Mouse (Mus musculus) lung, embryonic 15.5 days (tissue): ENCODE measurements around the gene 4921517D22Rik. TPM values are rescaled to one million over a fixed set of nuclear protein-coding genes. Genes with fewer than 3 reads are reported as not detected.
A peak's percentile ranks its signal among the peaks of the same experiment; 100 is the strongest.
"Not testable (repeated sequence)": the region's sequence is repeated elsewhere in the genome, so short reads cannot be mapped to it uniquely, and the experiment has no call there.

Experiments used
- ATAC-seq: fragments of 200-750 bp; cut with Nextera tagmentation; 2 replicates; pipeline ENCODE4 v1.8.0; 2017; ENCODE audit warnings: moderate number of reproducible peaks, borderline replicate concordance; ENCODE audit not compliant: low FRiP score, low TSS enrichment; ENCODE audit errors: extremely low read depth
- H3K27ac ChIP-seq: fragments of 300-500 bp; sonication (generic); 2 replicates; pipeline ENCODE4 v1.5.1; 2015; ENCODE audit warnings: moderate library complexity, mild to moderate bottlenecking, inconsistent platforms
- H3K27me3 ChIP-seq: fragments of 300-500 bp; sonication (generic); 2 replicates; pipeline ENCODE4 v1.6.1; 2015; ENCODE audit warnings: inconsistent platforms
- H3K36me3 ChIP-seq: fragments of 300-500 bp; sonication (generic); 2 replicates; pipeline ENCODE4 v1.6.1; 2015; ENCODE audit warnings: inconsistent platforms
- H3K4me1 ChIP-seq: fragments of 300-500 bp; sonication (generic); 2 replicates; pipeline ENCODE4 v1.6.1; 2015; ENCODE audit warnings: inconsistent platforms
- H3K4me2 ChIP-seq: fragments of 300-500 bp; sonication (generic); 2 replicates; pipeline ENCODE4 v1.6.1; 2015; ENCODE audit warnings: inconsistent platforms, mild to moderate bottlenecking, moderate library complexity
- H3K4me3 ChIP-seq: fragments of 300-500 bp; sonication (generic); 2 replicates; pipeline ENCODE4 v1.5.1; 2015; ENCODE audit warnings: mild to moderate bottlenecking, inconsistent platforms
- H3K9ac ChIP-seq: fragments of 300-500 bp; sonication (generic); 2 replicates; pipeline ENCODE4 v1.6.1; 2015; ENCODE audit warnings: inconsistent platforms
- H3K9me3 ChIP-seq: fragments of 300-500 bp; sonication (generic); 2 replicates; pipeline ENCODE4 v1.6.1; 2016; ENCODE audit warnings: inconsistent platforms
- WGBS: fragments of 180-500 bp; shearing (Covaris S2); methylation state at CpG from one replicate; pipeline ENCODE4 v1.1.7; 2015; 5-methylcytosine and 5-hydroxymethylcytosine counted together
- polyA plus RNA-seq: library from polyadenylated mRNA; unstranded; fragments of >200 nt; fragmentation: Nextera tagmentation; extraction: Ambion mirVana; gene quantifications from 2 replicates; pipeline ENCODE4 v1.2.1, GENCODE M21; 2015

Gene 4921517D22Rik
- not detected in 2 replicates for polyA plus RNA-seq

DNA sequence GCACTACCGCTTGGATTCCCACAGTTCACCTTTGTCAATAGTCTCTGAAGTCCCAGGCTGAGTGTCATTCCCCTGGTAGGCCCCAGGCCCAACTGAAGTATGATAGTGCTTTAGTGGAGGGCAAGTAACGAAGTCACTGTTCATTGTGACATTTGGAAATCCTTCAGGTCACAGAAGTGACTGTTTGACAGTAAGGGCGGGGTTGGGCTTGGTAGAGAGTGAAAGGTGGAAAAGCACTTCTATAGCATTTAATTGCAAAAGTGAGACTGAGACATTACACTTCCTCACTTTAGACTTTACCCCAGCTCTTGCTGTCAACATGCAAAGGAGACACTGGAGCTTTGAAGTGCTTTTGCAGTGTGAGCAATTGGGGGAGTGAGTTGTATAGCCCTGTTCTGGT, at the start of gene 4921517D22Rik:
Gene 4921517D22Rik, minus strand, starts transcription at position 101 of the 400 bp plus-strand sequence.
- H3K4me2 ChIP-seq = no peak within 1 kb of the TSS
- no peak within 1 kb of the TSS for H3K4me3 ChIP-seq

DNA sequence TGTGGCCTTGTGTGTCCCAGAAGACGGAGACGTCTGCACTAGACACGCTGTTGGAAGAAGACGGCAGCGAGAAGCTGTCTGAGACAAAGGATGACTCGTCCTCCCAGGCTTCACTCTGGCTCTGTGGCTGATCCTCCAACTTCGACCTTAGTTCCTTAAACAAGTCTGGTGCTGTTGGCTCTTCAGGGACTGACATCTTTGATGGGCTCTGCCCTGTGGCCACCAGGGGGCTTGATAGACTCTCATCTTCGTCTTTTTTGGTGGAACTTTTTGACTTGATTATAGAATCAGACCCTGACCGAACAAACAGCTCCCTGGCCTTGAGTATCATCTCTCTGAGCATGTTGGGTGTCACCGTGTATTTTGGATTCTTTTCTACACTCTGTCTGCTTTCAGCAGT, 47.8 kb upstream of the 4921517D22Rik start:
- no peak for ATAC-seq
- 72% methylated on average over 10 of the region's 10 CpGs for WGBS
- Histone ChIP-seq H3K4me2 (no peak overlapping the region), H3K27ac (no peak overlapping the region), H3K4me1 (no peaks in the 10 kb centered on the region), H3K27me3 (no peaks in the 10 kb centered on the region), H3K4me3 (no peak overlapping the region), H3K9me3 (no peaks in the 10 kb centered on the region), H3K9ac (no peak overlapping the region), H3K36me3 (no peaks in the 10 kb centered on the region)

More for the DNA sequence above, at the start of gene 4921517D22Rik:
- ATAC-seq = no peak
- H3K27ac ChIP-seq = no peak within 1 kb of the TSS
- H3K9me3 ChIP-seq = no peaks in the 10 kb centered on the region
- WGBS = 78% methylated on average over 3 of the region's 3 CpGs
- H3K27me3 ChIP-seq = no peaks in the 10 kb centered on the region
- H3K4me1 ChIP-seq = no peaks in the 10 kb centered on the region
- H3K9ac ChIP-seq = no peak within 1 kb of the TSS
- H3K36me3 ChIP-seq = no peaks in the 10 kb centered on the region

- H3K4me2 ChIP-seq = no peak overlapping the region
- no peak for ATAC-seq
Measured at GRCm38 (mm10) chr13:59741096-59741495, 47.2 kb upstream of the 4921517D22Rik start.

DNA sequence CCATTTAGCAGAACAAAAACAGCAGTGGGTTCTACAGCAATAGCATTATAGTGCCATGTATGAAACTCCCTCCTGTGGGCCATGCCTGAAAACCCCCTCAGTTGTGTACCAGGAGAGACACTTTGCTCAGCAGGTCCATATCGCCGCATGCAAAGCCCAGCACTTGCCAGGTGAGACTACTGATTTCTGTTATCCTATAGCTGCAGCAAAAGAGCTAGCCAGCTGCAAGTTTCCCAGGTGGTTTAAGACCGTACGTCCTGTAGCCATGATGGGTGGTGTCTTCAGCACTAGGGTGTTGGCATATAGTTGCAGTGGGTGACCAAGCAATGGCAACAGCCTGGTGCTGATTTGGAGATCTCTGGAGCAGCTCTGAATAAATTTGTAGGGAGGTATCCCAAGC, 45.5 kb upstream of the 4921517D22Rik start:
- H3K4me1 ChIP-seq = no peaks in the 10 kb centered on the region
- no peaks in the 10 kb centered on the region for H3K27me3 ChIP-seq
- H3K9ac ChIP-seq = no peak overlapping the region
- no peak for ATAC-seq
- no peaks in the 10 kb centered on the region for H3K9me3 ChIP-seq
- no peaks in the 10 kb centered on the region for H3K36me3 ChIP-seq
- H3K27ac ChIP-seq = no peak overlapping the region
- 84% methylated on average over 4 of the region's 4 CpGs for WGBS
- H3K4me3 ChIP-seq = no peak overlapping the region
- no peak overlapping the region for H3K4me2 ChIP-seq

More at GRCm38 (mm10) chr13:59741096-59741495, 47.2 kb upstream of the 4921517D22Rik start:
- no peaks in the 10 kb centered on the region for H3K27me3 ChIP-seq
- 73% methylated on average over 11 of the region's 11 CpGs for WGBS
- H3K4me1 ChIP-seq = no peaks in the 10 kb centered on the region
- no peak overlapping the region for H3K9ac ChIP-seq
- H3K27ac ChIP-seq = no peak overlapping the region
- H3K36me3 ChIP-seq = no peaks in the 10 kb centered on the region
- no peaks in the 10 kb centered on the region for H3K9me3 ChIP-seq
- no peak overlapping the region for H3K4me3 ChIP-seq

DNA sequence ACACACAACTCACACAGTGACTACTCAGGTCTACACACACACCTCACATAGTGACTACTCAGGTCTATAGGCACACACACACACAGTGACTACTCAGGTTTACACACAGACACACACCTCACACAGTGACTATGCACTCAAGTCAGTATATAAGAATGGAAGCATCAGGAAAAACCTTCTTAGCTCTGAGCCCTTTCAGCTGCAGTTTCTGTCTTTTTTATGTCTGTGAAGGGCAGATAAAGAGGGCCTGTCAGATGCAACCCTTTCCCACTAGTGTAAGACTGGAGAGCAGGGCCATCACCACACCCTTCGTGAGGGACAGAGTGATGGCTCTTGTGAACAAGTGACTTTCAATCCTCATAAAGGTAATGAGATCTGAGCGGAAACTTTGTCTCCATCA, 44.5 kb upstream of the 4921517D22Rik start:
- WGBS = 75% methylated on average over 2 of the region's 2 CpGs
- Histone ChIP-seq H3K27ac (no peak overlapping the region), H3K36me3 (no peaks in the 10 kb centered on the region), H3K9me3 (no peaks in the 10 kb centered on the region), H3K4me2 (no peak overlapping the region), H3K4me3 (no peak overlapping the region), H3K9ac (no peak overlapping the region), H3K4me1 (no peaks in the 10 kb centered on the region), H3K27me3 (no peaks in the 10 kb centered on the region)
- ATAC-seq = 0 out of 2 replicates have a peak, but pooled peaks have one; percentile 44

DNA sequence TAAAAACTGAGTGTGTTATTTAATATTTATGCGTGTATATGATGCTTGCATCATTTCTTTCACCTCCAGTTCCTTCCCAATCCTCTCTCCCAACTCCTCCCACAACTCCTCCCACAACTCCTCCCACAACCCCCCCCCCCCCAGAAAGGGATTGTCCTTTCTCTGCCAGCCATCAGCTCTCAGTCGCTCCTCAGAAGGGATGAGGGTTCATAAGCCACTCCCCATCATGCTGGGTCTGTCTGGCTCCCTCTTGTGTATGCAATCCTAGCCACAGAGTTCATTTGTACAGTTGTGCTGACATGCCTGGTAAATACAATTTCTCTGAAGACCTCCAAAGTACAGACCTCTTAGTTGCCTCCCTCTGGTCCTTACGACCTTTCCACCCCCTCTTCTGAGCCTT, 41.3 kb upstream of the 4921517D22Rik start:
- Histone ChIP-seq H3K4me1 (no peaks in the 10 kb centered on the region), H3K4me3 (no peak overlapping the region), H3K36me3 (no peaks in the 10 kb centered on the region), H3K4me2 (no peak overlapping the region), H3K9ac (no peak overlapping the region), H3K9me3 (no peaks in the 10 kb centered on the region), H3K27me3 (no peaks in the 10 kb centered on the region), H3K27ac (no peak overlapping the region)
- WGBS = 24% methylated on average over 3 of the region's 3 CpGs
- ATAC-seq = peak; percentile 76

DNA sequence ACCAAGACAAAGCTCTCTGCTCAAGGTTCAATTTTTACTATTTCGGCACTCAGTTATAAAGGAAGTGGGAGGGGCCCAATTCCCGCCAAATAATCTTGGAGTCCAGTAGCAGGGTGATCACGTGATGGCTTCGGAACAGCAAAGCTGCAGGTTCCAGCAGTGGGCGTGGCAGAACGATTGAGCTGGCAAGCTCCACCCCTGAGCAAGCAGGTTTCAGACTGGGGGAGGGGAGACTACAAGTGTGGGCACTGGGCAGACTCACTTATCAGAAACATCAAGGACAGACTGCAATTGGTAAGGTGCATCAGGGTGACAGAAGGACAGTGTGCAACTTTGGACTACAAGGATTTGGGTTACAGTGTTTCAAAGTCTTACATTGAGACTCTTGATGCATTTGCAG, 40.4 kb upstream of the 4921517D22Rik start:
- WGBS = 23% methylated on average over 6 of the region's 6 CpGs

GRCm38 (mm10) chr13:59733936-59734335, 40.0 kb upstream of the 4921517D22Rik start:
- no peaks in the 10 kb centered on the region for H3K27me3 ChIP-seq
- no peaks in the 10 kb centered on the region for H3K9me3 ChIP-seq
- 74% methylated on average over 4 of the region's 4 CpGs for WGBS
- H3K9ac ChIP-seq = no peak overlapping the region
- H3K4me2 ChIP-seq = no peak overlapping the region
- no peak overlapping the region for H3K4me3 ChIP-seq
- H3K4me1 ChIP-seq = no peaks in the 10 kb centered on the region
- H3K27ac ChIP-seq = no peak overlapping the region
- H3K36me3 ChIP-seq = no peaks in the 10 kb centered on the region
- ATAC-seq = no peak

More for the DNA sequence above, 40.4 kb upstream of the 4921517D22Rik start:
- H3K27me3 ChIP-seq, H3K4me3 ChIP-seq, H3K27ac ChIP-seq, H3K4me1 ChIP-seq, ATAC-seq, H3K36me3 ChIP-seq, H3K9me3 ChIP-seq, H3K9ac ChIP-seq, H3K4me2 ChIP-seq: not testable (repeated sequence)

DNA sequence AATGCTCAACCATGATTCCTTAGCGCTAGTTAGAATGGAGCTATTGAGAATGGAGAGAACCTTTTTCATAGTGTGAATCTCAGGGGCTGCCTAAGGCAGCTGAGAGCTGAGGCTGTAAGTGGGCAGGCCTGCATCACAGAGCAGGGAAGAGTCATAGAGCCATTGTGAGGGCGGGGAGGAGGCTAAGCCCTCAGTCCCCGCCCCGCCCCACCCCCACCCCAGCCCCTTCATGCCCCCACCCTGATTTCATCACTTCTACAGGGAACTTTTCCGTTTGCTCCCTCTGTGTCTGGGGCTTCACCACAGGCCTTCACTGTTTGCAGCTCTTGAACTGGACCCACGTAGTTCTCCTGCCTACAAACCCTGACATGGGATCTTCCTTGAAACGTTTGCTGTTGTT, 37.7 kb upstream of the 4921517D22Rik start, which contains the start of gene Spata31d1d:
Gene Spata31d1d, minus strand, starts transcription at position 101 of the 400 bp plus-strand sequence.
- no peaks in the 10 kb centered on the region for H3K9me3 ChIP-seq
- WGBS = 29% methylated on average over 7 of the region's 7 CpGs
- no peaks in the 10 kb centered on the region for H3K4me1 ChIP-seq
- H3K27me3 ChIP-seq = no peaks in the 10 kb centered on the region
- no peak within 1 kb of the TSS for H3K9ac ChIP-seq
- ATAC-seq = no peak
- H3K4me2 ChIP-seq = no peak within 1 kb of the TSS
- no peaks in the 10 kb centered on the region for H3K36me3 ChIP-seq
- no peak within 1 kb of the TSS for H3K4me3 ChIP-seq
- H3K27ac ChIP-seq = no peak within 1 kb of the TSS

GRCm38 (mm10) chr13:59728378-59729093, 34.6 kb upstream of the 4921517D22Rik start:
- Histone ChIP-seq H3K4me2 (no peak overlapping the region), H3K9me3 (no peaks in the 10 kb centered on the region), H3K27me3 (peaks cover 4% of the 10 kb centered on the region; the same call in 1 of the 2 replicates), H3K9ac (no peak overlapping the region), H3K27ac (no peak overlapping the region), H3K4me1 (no peaks in the 10 kb centered on the region; the same call in 1 of the 2 replicates), H3K36me3 (no peaks in the 10 kb centered on the region), H3K4me3 (no peak overlapping the region)
- 15% methylated on average over 7 of the region's 7 CpGs for WGBS
- peak; percentile 67 for ATAC-seq

DNA sequence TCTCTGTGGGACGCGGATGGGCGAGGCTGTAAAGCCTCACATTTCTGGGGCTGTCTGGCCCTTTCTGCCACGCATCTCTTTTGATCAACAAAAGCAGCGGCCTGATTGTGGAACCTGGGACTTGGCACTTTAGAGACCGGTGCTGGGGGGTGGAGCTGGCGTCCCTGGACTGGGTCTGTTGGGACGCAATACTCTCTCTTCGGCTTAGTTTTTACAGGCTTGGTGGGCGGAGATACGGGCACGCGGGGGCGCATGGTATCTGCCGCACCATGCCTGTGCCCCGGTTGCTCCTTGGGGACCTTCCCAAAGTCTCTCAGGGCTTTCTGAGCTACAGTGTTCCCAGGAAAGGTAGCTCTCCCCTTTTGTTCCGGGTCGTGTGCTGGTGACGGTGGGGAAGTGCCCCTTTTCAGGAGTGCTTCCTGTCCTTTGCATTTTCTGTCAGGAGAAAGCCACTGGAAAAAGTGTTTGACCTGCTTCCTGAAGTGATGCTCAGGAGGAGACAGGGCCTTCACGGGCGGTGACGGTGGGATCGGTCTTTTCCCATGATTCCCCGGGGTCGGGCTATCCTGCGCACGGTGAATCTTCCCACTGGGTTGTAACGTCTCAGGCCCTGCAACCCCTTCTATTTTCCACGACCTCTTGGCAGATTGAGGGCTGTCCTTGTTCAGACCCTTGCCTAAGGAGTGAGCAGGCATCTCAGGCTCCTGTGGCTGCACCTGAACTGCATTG, 32.4 kb upstream of the 4921517D22Rik start:
- Histone ChIP-seq H3K9ac (no peak overlapping the region), H3K36me3 (no peaks in the 10 kb centered on the region), H3K27ac (no peak overlapping the region), H3K27me3 (peaks cover 4% of the 10 kb centered on the region; the same call in 1 of the 2 replicates), H3K9me3 (no peaks in the 10 kb centered on the region), H3K4me2 (peak overlapping the region; percentile 46), H3K4me3 (no peak overlapping the region; the same call in 1 of the 2 replicates), H3K4me1 (no peaks in the 10 kb centered on the region; the same call in 1 of the 2 replicates)
- no peak for ATAC-seq
- WGBS = 31% methylated on average over 29 of the region's 29 CpGs

DNA sequence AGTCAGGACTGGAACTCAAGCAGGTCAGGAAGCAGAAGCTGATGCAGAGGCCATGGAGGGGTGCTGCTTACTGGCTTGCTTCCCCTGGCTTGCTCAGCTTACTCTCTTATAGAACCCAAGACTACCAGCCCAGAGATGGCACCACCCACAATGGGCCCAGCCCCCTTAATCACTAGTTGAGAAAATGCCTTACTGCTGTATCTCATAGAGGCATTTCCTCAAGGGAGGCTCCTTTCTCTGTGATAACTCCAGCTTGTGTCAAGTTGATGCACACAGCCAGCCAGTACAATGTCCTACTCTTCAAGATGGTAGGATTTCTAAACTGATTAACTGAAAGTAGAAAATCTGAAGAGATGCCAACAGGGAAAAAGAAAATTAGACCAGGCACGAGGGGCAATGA, 28.2 kb upstream of the 4921517D22Rik start:
- not testable (repeated sequence) for H3K9me3 ChIP-seq, H3K4me2 ChIP-seq, H3K9ac ChIP-seq, H3K4me3 ChIP-seq, H3K36me3 ChIP-seq, H3K4me1 ChIP-seq, H3K27ac ChIP-seq, H3K27me3 ChIP-seq, ATAC-seq
- 81% methylated on average over 1 of the region's 1 CpGs for WGBS
